Mouse (Mus musculus) liver, adult 2 months (tissue): ENCODE data around the gene Vps13d.

ENCODE experiments used
- CTCF ChIP-seq: fragments of 200-500 bp; IDR thresholded peaks from 2 replicates; pipeline ENCODE4 v1.5.1; 2011; ENCODE audit warnings: low read depth, low read length, control low read depth
- POLR2A ChIP-seq: fragments of 200-500 bp; IDR thresholded peaks from 2 replicates; pipeline ENCODE4 v1.6.1; 2011; ENCODE audit warnings: low read length, control low read depth; ENCODE audit not compliant: insufficient read depth; ENCODE audit errors: extremely low read depth

- TF ChIP-seq CTCF = no peak
- no peak for TF ChIP-seq POLR2A
Measured at GRCm38 (mm10) chr4:145104917-145105316, 89.9 kb downstream of the Vps13d start.
